ENCODE assay signal across 12 mouse cellular contexts in genomic region chr15:60419081-60419480, GRCm38 (mm10).
DNase-seq lines count a peak whose midpoint lies in the region; ATAC-seq lines count a peak whose summit lies in the region.
"Had no signal": no experiment of that assay in that cellular context is flagged by ENCODE, and none has a peak within 500 bp of the region (broad histone marks: within the 10 kb centered on the region; RNA-seq: fewer than 3 reads in every experiment).

No protein-coding gene starts in this region.

- no peak overlapping the region for H3K4me3 ChIP-seq in midbrain, embryonic 11.5 days (ENCODE audit: low read depth, low read length)
- H3K4me3 ChIP-seq in midbrain, embryonic 14.5 days (replicated peaks; ENCODE audit: low read depth, low read length): no peak overlapping the region
- H3K4me3 ChIP-seq: limb, embryonic 15.5 days had no signal

- no peaks in the 10 kb centered on the region for H3K9me3 ChIP-seq in midbrain, embryonic 11.5 days (ENCODE audit: control insufficient read depth, low read length)
- H3K9me3 ChIP-seq in midbrain, embryonic 14.5 days (ENCODE audit: control insufficient read depth, low read length): no peaks in the 10 kb centered on the region
- H3K9me3 ChIP-seq: limb, embryonic 15.5 days had no signal

- peak; percentile 51 for DNase-seq in midbrain, embryonic 11.5 days (ENCODE audit: low spot score, missing footprints)
- no peak for DNase-seq in midbrain, embryonic 14.5 days
- DNase-seq in layer of hippocampus, adult 8-10 months (ENCODE audit: low spot score in 2 of 2): peak; percentile 48 to 58
- peak; percentile 16 to 74 for DNase-seq in left cerebral cortex, postnatal 25 days (ENCODE audit: low spot score in 2 of 2)
- DNase-seq in embryo, embryonic 11 days: no peak
- DNase-seq in adrenal gland, postnatal 25 days: no peak
- DNase-seq in thymus, postnatal 10 days (ENCODE audit: low spot score in 2 of 2): no peak
- DNase-seq in cerebellum, adult 8-10 months: no peak
- DNase-seq: heart, postnatal 14 days; thymus, postnatal 36 days had no signal

- ATAC-seq in midbrain, embryonic 11.5 days (ENCODE audit: low FRiP score): no peak
- no peak for ATAC-seq in midbrain, embryonic 14.5 days (ENCODE audit: low FRiP score, low TSS enrichment)

- intact Hi-C loops in left cerebral cortex, postnatal 25 days (cut with DNase I): no loop called here

- no peak overlapping the region for H3K4me2 ChIP-seq in midbrain, embryonic 11.5 days
- no peak overlapping the region for H3K4me2 ChIP-seq in midbrain, embryonic 14.5 days (ENCODE audit: low read length)
- H3K4me2 ChIP-seq: limb, embryonic 15.5 days had no signal

- no peaks in the 10 kb centered on the region for H3K4me1 ChIP-seq in midbrain, embryonic 11.5 days (ENCODE audit: control insufficient read depth, insufficient read depth, low read length)
- H3K4me1 ChIP-seq in midbrain, embryonic 14.5 days (ENCODE audit: control insufficient read depth, insufficient read depth, low read length): no peaks in the 10 kb centered on the region
- H3K4me1 ChIP-seq: limb, embryonic 15.5 days had no signal

- 86% methylated on average over 1 of the region's 1 CpGs for WGBS in midbrain, embryonic 11.5 days
- WGBS in midbrain, embryonic 14.5 days: 78% methylated on average over 1 of the region's 1 CpGs

- H3K9ac ChIP-seq in midbrain, embryonic 11.5 days (ENCODE audit: low read length): no peak overlapping the region
- H3K9ac ChIP-seq in midbrain, embryonic 14.5 days (replicated peaks; ENCODE audit: low read length): no peak overlapping the region
- H3K9ac ChIP-seq: limb, embryonic 15.5 days had no signal

- H3K36me3 ChIP-seq in midbrain, embryonic 11.5 days (ENCODE audit: control insufficient read depth, insufficient read depth, low read length): no peaks in the 10 kb centered on the region
- H3K36me3 ChIP-seq in midbrain, embryonic 14.5 days (ENCODE audit: control insufficient read depth, insufficient read depth, low read length): no peaks in the 10 kb centered on the region
- H3K36me3 ChIP-seq: limb, embryonic 15.5 days had no signal

- no peaks in the 10 kb centered on the region for H3K27me3 ChIP-seq in midbrain, embryonic 11.5 days (ENCODE audit: control insufficient read depth, insufficient read depth, low read length)
- H3K27me3 ChIP-seq in midbrain, embryonic 14.5 days (ENCODE audit: control insufficient read depth, insufficient read depth, low read length): no peaks in the 10 kb centered on the region
- H3K27me3 ChIP-seq: limb, embryonic 15.5 days had no signal

- no peak overlapping the region for H3K27ac ChIP-seq in midbrain, embryonic 11.5 days (ENCODE audit: low read depth, low read length)
- no peak overlapping the region for H3K27ac ChIP-seq in midbrain, embryonic 14.5 days (replicated peaks; ENCODE audit: low read depth, low read length)
- H3K27ac ChIP-seq: kidney, postnatal 0 days; limb, embryonic 15.5 days had no signal

Comparison
In these comparisons a context has a peak if more than half of its experiments do, and no peak if none do; other contexts are left out.
1. DNase-seq: peak in midbrain, embryonic 11.5 days (single experiment), layer of hippocampus, adult 8-10 months (2 of 2) and left cerebral cortex, postnatal 25 days (2 of 2); none in midbrain, embryonic 14.5 days (single experiment), embryo, embryonic 11 days (single experiment), adrenal gland, postnatal 25 days (single experiment), thymus, postnatal 10 days (0 of 2) and cerebellum, adult 8-10 months (single experiment).